Mouse (Mus musculus) cerebellum, adult 2 months (tissue): ENCODE measurements around the gene Psme2b. TPM values are rescaled to one million over a fixed set of nuclear protein-coding genes. Genes with fewer than 3 reads are reported as not detected.
"Not testable (repeated sequence)": the region's sequence is repeated elsewhere in the genome, so short reads cannot be mapped to it uniquely, and the experiment has no call there.

ENCODE experiments used
- DNase-seq, 2 experiments: peaks; one replicate each; pipeline ENCODE4 v3.0.0; 2021
- H3K27ac ChIP-seq: fragments of 200-500 bp; 2 replicates; pipeline ENCODE4 v1.5.1; 2012; ENCODE audit warnings: low read length, control low read depth, inconsistent platforms; ENCODE audit not compliant: insufficient read depth
- H3K27me3 ChIP-seq: fragments of 200-500 bp; 2 replicates; pipeline ENCODE4 v1.6.1; 2012; ENCODE audit warnings: inconsistent platforms, mild to moderate bottlenecking, low read length, moderate library complexity; ENCODE audit not compliant: control insufficient read depth, insufficient read depth
- H3K4me1 ChIP-seq: fragments of 200-500 bp; 2 replicates; pipeline ENCODE4 v1.6.1; 2011; ENCODE audit warnings: low read length; ENCODE audit not compliant: control insufficient read depth, insufficient read depth
- H3K4me3 ChIP-seq: fragments of 200-500 bp; replicated peaks from 2 replicates; pipeline ENCODE3; 2011; ENCODE audit warnings: mild to moderate bottlenecking, low read depth, low read length, control low read depth; ENCODE audit not compliant: insufficient read depth
- CTCF ChIP-seq: fragments of 200-500 bp; IDR thresholded peaks from 2 replicates; pipeline ENCODE4 v1.5.1; 2011; ENCODE audit warnings: low read depth, mild to moderate bottlenecking, control low read depth, low read length, moderate library complexity, borderline replicate concordance; ENCODE audit not compliant: insufficient read depth
- POLR2A ChIP-seq: fragments of 200-500 bp; IDR thresholded peaks from 2 replicates; pipeline ENCODE4 v1.6.1; 2011; ENCODE audit warnings: low read length, control low read depth, borderline replicate concordance; ENCODE audit not compliant: insufficient read depth
- WGBS: fragments of 180-500 bp; shearing (Covaris S2); methylation state at CpG from one replicate; pipeline ENCODE4 v1.1.7; 2018; 5-methylcytosine and 5-hydroxymethylcytosine counted together
- polyA plus RNA-seq: library from polyadenylated mRNA; depleted of rRNA; stranded (reverse); fragments of >200 nt; gene quantifications from 2 replicates; pipeline ENCODE4 v1.2.3, GENCODE M21; 2012; rRNA removed

Psme2b gene
- polyA plus RNA-seq, 1 experiment, result 1.0 TPM

GRCm38 (mm10) chr11:48902021-48902420, 44.0 kb downstream of the Psme2b start, which contains the start of gene Gm5431:
Gene Gm5431 (minus strand): TSS chr11:48902214.
- no peaks in the 10 kb centered on the region for H3K27me3 ChIP-seq
- TF ChIP-seq POLR2A (no peak), CTCF (no peak)
- WGBS, result 72% methylated on average over 2 of the region's 2 CpGs
- no peaks in the 10 kb centered on the region for H3K4me1 ChIP-seq
- no peak within 1 kb of the TSS for H3K4me3 ChIP-seq
- no peak within 1 kb of the TSS for H3K27ac ChIP-seq
- DNase-seq, result no peak

GRCm38 (mm10) chr11:48901567-48901930, 44.4 kb downstream of the Psme2b start:
- H3K4me3 ChIP-seq, H3K27ac ChIP-seq, DNase-seq, H3K27me3 ChIP-seq, H3K4me1 ChIP-seq: not testable (repeated sequence)
- 95% methylated on average over 1 of the region's 1 CpGs for WGBS

GRCm38 (mm10) chr11:48900654-48901566, 45.1 kb downstream of the Psme2b start:
- not testable (repeated sequence) for H3K27ac ChIP-seq, DNase-seq, H3K4me1 ChIP-seq, H3K4me3 ChIP-seq, H3K27me3 ChIP-seq
- 78% methylated on average over 6 of the region's 6 CpGs for WGBS

GRCm38 (mm10) chr11:48898812-48899431, 47.1 kb downstream of the Psme2b start:
- no peak overlapping the region for H3K4me3 ChIP-seq
- no peak overlapping the region for H3K27ac ChIP-seq
- H3K4me1 ChIP-seq, result no peaks in the 10 kb centered on the region
- H3K27me3 ChIP-seq, result no peaks in the 10 kb centered on the region
- no peak for TF ChIP-seq POLR2A
- TF ChIP-seq CTCF, result no peak
- WGBS, result 61% methylated on average over 2 of the region's 2 CpGs
- no peak for DNase-seq

Other genes with a start within 250 kb of the Psme2b start
- 426 and 432 TPM in 2 replicates for gene Rack1, start 145.9 kb downstream of the Psme2b start, polyA plus RNA-seq
- 42.3 and 45.0 TPM in 2 replicates for gene Trim41, start 128.8 kb downstream of the Psme2b start, polyA plus RNA-seq
- 4.2 and 4.7 TPM in 2 replicates for gene Trim7, start 120.0 kb downstream of the Psme2b start, polyA plus RNA-seq
- 30.1 and 34.0 TPM in 2 replicates for gene Gm12184, start 119.5 kb downstream of the Psme2b start, polyA plus RNA-seq
- gene Irgm1, start 74.5 kb downstream of the Psme2b start, polyA plus RNA-seq, result 6.5 and 7.1 TPM in 2 replicates
- gene Gm5431, start 44.0 kb downstream of the Psme2b start, polyA plus RNA-seq, result 0.06 and 0.08 TPM in 2 replicates
- 0.03 and 0.08 TPM in 2 replicates for gene Olfr56, start 32.7 kb upstream of the Psme2b start, polyA plus RNA-seq
- gene 9930111J21Rik1, start 33.2 kb upstream of the Psme2b start, polyA plus RNA-seq, result 0.38 and 0.59 TPM in 2 replicates
- 0.05 and 0.10 TPM in 2 replicates for gene Gm12185, start 46.0 kb upstream of the Psme2b start, polyA plus RNA-seq
- 0.87 and 1.2 TPM in 2 replicates for gene Tgtp1, start 48.0 kb upstream of the Psme2b start, polyA plus RNA-seq
- gene 9930111J21Rik2, start 105.1 kb upstream of the Psme2b start, polyA plus RNA-seq, result 0.88 and 1.00 TPM in 2 replicates
- gene Tgtp2, start 118.0 kb upstream of the Psme2b start, polyA plus RNA-seq, result 1.4 and 2.3 TPM in 2 replicates
- 1.6 TPM in 2 replicates for gene Ifi47, start 130.4 kb upstream of the Psme2b start, polyA plus RNA-seq
- gene Olfr1396, start 168.7 kb upstream of the Psme2b start, polyA plus RNA-seq, result not detected in 2 replicates
- gene Olfr1395, start 196.1 kb upstream of the Psme2b start, polyA plus RNA-seq, result 0.11 TPM in 1 of 2 replicates, not detected in the other
- not detected in 2 replicates for gene Olfr1394, start 208.2 kb upstream of the Psme2b start, polyA plus RNA-seq
- gene Btnl9, start 241.0 kb upstream of the Psme2b start, polyA plus RNA-seq, result 0.11 TPM in 1 of 2 replicates, not detected in the other